Mouse (Mus musculus): ENCODE results near the gene Tuba3a. TPM values are rescaled to one million over a fixed set of nuclear protein-coding genes. Genes with fewer than 3 reads are reported as not detected.

Gene Tuba3a
- total RNA-seq, 2 experiments from 2014 or later = not detected

DNA sequence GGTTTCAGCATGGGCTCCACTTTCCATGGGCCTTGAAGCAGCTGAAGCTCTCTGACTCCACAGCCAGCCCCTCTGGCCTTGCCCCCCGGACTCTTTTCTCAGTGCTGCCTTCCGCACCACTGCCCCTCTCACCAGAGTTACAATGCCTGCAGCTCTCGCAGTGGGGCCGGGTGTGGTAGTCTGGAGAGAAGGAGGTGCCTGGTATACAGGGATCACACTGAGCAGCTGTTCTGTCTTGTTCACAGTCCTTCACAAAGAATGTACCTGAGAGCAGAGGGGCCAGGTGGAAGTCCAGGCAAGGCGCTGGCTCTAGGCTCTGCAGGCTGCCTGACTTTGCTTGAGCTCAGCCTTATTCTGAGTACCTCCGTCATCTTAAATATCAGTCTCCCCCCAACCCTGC lies 49.5 kb downstream of the Tuba3a start:
- intact Hi-C loops (cut with DNase I) = no loop called here

DNA sequence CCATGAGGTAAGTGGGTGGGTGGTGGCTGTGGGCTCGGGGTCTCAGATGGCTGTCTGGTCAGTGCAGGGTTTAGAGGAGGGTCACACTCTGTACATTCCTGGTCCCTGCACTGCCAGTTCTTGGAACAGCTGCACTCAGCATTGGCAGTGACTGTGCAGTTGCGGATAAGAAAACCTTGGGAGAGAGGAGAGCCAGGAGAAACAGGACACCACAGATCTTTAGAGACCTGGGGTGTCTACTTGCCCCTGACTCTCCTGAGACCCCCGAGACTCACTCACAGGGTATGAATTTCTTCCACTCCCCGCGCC lies 51.4 kb downstream of the Tuba3a start:
- intact Hi-C loops (cut with DNase I) = loop anchor here (5.0 kb wide), 1 partner anchor 33 kb away; no protein-coding TSS in a partner anchor
- DNase-seq (ENCODE audit: extremely low spot score in 1 of 2, low spot score in 2 of 2) = no peak
- Histone ChIP-seq H3K27ac (no peak overlapping the region), H3K4me3 (no peak overlapping the region)
- no peak for TF ChIP-seq CTCF (IDR thresholded peaks at IDR 0.05)

More for the DNA sequence above, 49.5 kb downstream of the Tuba3a start:
- no peak overlapping the region for H3K4me3 ChIP-seq
- no peak for DNase-seq (ENCODE audit: extremely low spot score in 1 of 2, low spot score in 2 of 2)
- TF ChIP-seq CTCF (IDR thresholded peaks at IDR 0.05) = no peak
- no peak overlapping the region for H3K27ac ChIP-seq

DNA sequence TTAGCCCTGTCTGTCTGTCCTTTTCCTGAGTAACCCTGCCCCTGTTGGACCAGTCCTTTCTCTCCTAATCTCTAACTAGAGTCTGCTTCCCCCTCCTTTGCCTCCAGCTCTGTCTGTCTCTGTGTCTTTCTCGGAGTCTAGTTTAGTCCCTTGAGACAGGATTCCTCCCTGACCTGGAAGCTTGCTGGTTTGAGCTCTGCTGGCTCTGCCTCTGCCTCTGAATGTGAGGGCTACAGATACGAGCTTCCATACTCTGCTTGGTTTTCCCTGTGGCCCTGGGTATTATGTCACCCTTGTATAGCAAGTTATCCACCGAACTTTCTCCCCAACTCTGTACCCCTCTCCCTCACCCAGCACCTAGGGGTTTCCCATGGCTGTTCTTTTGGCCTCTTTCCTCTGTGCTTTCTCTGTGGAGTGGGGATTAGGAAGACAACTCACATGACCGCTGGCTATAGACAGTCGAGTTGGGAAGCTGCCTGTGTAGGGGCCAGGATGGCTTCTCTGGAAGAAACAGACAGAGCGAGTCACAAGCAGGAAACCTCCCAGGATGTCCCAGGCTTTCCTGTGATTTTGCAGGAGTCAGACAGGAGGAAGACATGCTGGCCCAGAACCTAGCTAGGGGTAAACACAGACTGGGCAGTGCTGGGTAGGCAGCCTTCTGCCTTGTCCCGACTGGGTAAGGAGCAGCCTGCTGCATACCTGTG lies 51.9 kb downstream of the Tuba3a start:
- no peak for TF ChIP-seq CTCF (IDR thresholded peaks at IDR 0.05)
- Histone ChIP-seq H3K27ac (no peak overlapping the region), H3K4me3 (no peak overlapping the region)
- DNase-seq (ENCODE audit: extremely low spot score in 1 of 2, low spot score in 2 of 2) = no peak
- intact Hi-C loops (cut with DNase I) = loop anchor here (5.0 kb wide), 1 partner anchor 33 kb away; no protein-coding TSS in a partner anchor

DNA sequence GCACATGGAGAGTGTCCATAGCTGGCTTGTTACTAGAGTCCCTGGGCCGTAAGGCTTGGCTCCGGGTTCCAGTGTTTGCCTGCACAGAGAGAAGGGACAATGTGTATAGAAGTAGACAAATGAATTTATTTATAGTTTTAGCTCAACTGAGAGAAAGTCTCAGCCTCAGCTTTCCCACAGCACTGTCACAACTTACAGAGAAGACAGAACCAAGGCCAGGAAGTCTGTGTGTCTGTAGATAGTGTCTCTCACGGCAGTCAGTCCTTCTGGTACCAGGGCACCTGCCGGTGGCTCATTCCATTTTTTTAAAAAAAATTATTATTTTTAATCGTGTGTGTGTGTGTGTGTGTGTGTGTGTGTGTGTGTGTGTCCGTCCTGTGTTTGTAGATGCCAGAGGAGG lies 53.3 kb downstream of the Tuba3a start:
- Histone ChIP-seq H3K27ac (no peak overlapping the region), H3K4me3 (no peak overlapping the region)
- intact Hi-C loops (cut with DNase I) = loop anchor here (5.0 kb wide), 1 partner anchor 35 kb away; no protein-coding TSS in a partner anchor
- DNase-seq (ENCODE audit: extremely low spot score in 1 of 2, low spot score in 2 of 2) = no peak
- no peak for TF ChIP-seq CTCF (IDR thresholded peaks at IDR 0.05)

DNA sequence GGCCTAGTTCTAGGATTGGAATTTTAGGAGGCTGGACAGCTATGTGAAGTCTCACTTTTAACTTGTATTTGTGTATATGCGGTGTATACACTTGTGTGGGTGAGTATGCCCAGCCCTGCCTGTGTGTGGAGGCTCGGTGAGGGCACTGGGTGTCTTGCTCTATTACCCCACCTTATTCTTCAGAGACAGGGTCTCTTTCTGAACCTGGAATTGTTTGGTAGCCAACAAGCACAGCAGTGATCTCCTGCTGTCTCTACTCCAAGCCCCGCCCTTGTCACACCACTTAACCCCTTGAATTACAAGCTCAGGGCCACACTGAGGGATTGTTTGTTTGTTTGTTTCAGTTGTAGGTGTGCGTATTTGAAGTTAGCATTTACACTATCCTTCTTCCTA lies 53.8 kb downstream of the Tuba3a start:
- no peak for DNase-seq (ENCODE audit: extremely low spot score in 1 of 2, low spot score in 2 of 2)
- no peak for TF ChIP-seq CTCF (IDR thresholded peaks at IDR 0.05)
- Histone ChIP-seq H3K27ac (peak overlapping the region; percentile 58), H3K4me3 (peak overlapping the region; percentile 59)
- intact Hi-C loops (cut with DNase I) = loop anchor here (5.0 kb wide), 1 partner anchor 35 kb away; no protein-coding TSS in a partner anchor

DNA sequence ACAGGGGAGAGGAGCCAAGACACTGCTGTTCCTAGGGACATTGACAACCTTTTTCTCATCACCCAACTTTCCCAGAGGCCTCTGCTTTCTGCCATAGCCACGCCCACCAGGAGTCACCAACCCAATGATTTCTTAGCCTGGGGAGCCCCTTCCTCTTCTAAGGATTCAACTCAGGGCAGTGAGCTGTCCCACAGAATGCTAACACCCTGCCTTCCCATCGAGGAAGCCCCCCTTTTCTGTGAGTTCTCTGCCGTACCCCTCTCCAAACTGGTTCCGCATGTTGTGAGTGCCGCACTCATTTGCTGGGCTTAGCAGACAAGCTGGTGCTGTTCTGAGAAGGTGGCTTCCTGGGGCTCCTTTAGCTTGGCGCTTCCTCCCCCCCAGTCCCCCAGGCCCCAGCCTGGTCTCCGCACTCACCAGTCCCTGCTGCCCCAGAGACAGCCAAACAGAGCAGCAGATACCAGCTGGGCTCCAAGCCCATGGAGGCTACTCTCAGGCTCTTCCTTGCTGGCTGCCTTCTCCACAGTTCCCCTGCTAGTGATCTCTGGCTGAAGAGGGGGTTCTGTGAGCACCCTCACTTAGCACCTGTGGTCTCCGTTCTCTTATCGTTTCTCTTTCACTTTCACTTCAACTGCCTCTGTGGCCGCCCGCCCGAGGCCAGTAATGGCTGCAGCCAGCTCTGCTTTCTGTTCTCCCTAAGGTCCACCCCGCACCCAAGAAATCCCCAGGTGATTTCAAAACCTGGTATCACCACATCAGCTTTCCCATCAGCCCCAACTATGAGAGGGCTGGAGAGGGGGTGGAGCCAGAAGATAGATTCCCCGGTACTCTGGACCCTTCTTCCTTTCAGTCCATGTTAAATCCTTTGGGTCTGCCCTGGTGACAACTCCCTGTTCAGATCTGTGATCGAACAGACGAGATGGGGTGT lies 54.5 kb downstream of the Tuba3a start, which contains the start of gene Tapbpl:
Gene Tapbpl (minus strand): TSS at position 744 of the 928 bp plus-strand sequence.
- Histone ChIP-seq H3K4me3 (peak within 1 kb of the TSS; percentile 59), H3K27ac (peak within 1 kb of the TSS; percentile 58)
- peak in 1 of 2 experiments; percentile 37 for DNase-seq (ENCODE audit: extremely low spot score in 1 of 2, low spot score in 2 of 2)
- intact Hi-C loops (cut with DNase I) = loop anchor here (5.0 kb wide), 1 partner anchor 36 kb away; no protein-coding TSS in a partner anchor
- TF ChIP-seq CTCF (IDR thresholded peaks at IDR 0.05) = no peak

DNA sequence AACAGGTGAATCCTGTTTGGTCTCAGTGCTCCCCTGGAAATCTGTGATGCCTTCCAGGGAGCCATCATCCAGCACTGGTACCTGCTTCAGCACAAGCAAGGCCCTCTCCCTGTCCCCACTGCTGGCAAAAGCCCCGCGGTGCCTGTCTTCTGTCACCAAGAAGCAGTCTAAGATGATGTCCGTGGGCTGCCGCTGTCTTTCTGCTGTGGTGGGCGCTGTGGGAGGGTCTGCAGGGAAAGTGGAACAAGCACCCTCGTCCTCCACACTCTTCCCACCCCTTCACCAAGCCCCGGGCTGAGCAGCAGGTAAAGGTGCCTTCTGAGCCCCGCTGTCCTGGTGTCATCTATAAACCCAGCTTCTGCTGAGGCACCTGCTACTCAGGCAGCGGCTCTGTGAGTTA lies 55.3 kb downstream of the Tuba3a start:
- no peak overlapping the region for H3K4me3 ChIP-seq
- no peak for TF ChIP-seq CTCF (IDR thresholded peaks at IDR 0.05)
- intact Hi-C loops (cut with DNase I) = loop anchor here (5.0 kb wide), 1 partner anchor 37 kb away; no protein-coding TSS in a partner anchor
- DNase-seq (ENCODE audit: extremely low spot score in 1 of 2, low spot score in 2 of 2) = no peak
- H3K27ac ChIP-seq = no peak overlapping the region

Small RNA genes lying within 50 kb of the gene (microRNA-seq; reads per million reads assigned to microRNA genes)
- gene Mir8113 = 0 reads per million in 2 experiments

Other genes starting within 250 kb of the Tuba3a start
- gene Ing4, start 246.3 kb downstream of the Tuba3a start, total RNA-seq (2021) = 10 to 100 TPM; 49.5 to 56.6 TPM
- gene Acrbp, start 236.4 kb downstream of the Tuba3a start, total RNA-seq (2021) = 10 to 100 TPM; 12.2 to 18.4 TPM
- under 1 TPM; 0.50 to 0.68 TPM for gene Lpar5, start 218.1 kb downstream of the Tuba3a start, total RNA-seq (2021)
- 100 to 1,000 TPM; 166 to 171 TPM for gene Chd4, start 190.1 kb downstream of the Tuba3a start, total RNA-seq (2021)
- 10 to 100 TPM; 28.1 to 32.1 TPM for gene Nop2, start 154.1 kb downstream of the Tuba3a start, total RNA-seq (2021)
- 10 to 100 TPM; 64.6 to 67.1 TPM for gene Iffo1, start 140.8 kb downstream of the Tuba3a start, total RNA-seq (2021)
- 1,000 to 10,000 TPM; 2,312 to 2,314 TPM for gene Gapdh, start 119.6 kb downstream of the Tuba3a start, total RNA-seq (2021)
- gene Ncapd2, start 94.3 kb downstream of the Tuba3a start, total RNA-seq (2021) = 10 to 100 TPM; 22.6 to 23.4 TPM
- gene Mrpl51, start 94.2 kb downstream of the Tuba3a start, total RNA-seq (2021) = 10 to 100 TPM; 69.1 to 74.5 TPM
- gene Vamp1, start 70.5 kb downstream of the Tuba3a start, total RNA-seq (2021) = 100 to 1,000 TPM; 125 to 128 TPM
- 1 to 10 TPM; 5.0 to 6.0 TPM for gene Tapbpl, start 54.2 kb downstream of the Tuba3a start, total RNA-seq (2021)
- not detected for gene Cd27, start 49.0 kb downstream of the Tuba3a start, total RNA-seq (2021)
- 1 to 10 TPM; 7.9 to 9.1 TPM for gene Ltbr, start 27.8 kb upstream of the Tuba3a start, total RNA-seq (2021)
- gene Scnn1a, start 34.6 kb upstream of the Tuba3a start, total RNA-seq (2021) = 1 to 10 TPM; 2.5 to 2.7 TPM
- gene Tnfrsf1a, start 63.3 kb upstream of the Tuba3a start, total RNA-seq (2021) = 10 to 100 TPM; 10.8 to 11.1 TPM
- under 1 TPM; 0.30 to 0.34 TPM for gene Plekhg6, start 94.8 kb upstream of the Tuba3a start, total RNA-seq (2021)
- gene Cd9, start 208.7 kb upstream of the Tuba3a start, total RNA-seq (2021) = 10 to 100 TPM; 39.6 to 40.7 TPM